ENCODE assay signal across 23 mouse cellular contexts in the genomic region with DNA sequence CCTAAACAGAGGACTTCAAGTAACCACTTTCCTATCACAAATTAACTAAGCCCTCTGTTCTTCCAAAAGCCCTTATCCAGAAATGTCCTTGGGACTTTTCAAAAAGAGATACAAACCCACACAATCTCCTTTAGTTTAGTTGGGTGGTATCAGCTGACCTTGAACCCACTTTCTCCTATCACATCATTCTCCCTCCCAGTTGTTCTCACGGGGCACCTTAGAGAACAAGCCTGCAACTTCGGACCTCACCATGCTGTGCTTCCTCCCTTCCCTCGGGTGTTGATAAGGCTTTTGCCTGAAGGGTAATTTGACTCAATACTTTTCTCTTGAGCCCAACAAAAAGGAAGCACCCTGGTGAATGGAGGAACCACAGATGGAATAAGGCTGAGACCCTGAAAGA. TPM values are rescaled to one million over a fixed set of nuclear protein-coding genes. Genes with fewer than 3 reads are reported as not detected.
DNase-seq lines count a peak whose midpoint lies in the region; ATAC-seq and TF ChIP-seq lines count a peak whose summit lies in the region.
"Had no signal": no experiment of that assay in that cellular context is flagged by ENCODE, and none has a peak within 500 bp of the region (broad histone marks: within the 10 kb centered on the region; RNA-seq: fewer than 3 reads in every experiment).

No protein-coding gene starts in this region.

- H3K27ac ChIP-seq in testis, adult 2 months (ENCODE audit: control insufficient read depth, insufficient read depth, low read depth, low read length) = peak overlapping the region; percentile 71
- peak overlapping the region; percentile 46; the same call in 1 of the 2 replicates for H3K27ac ChIP-seq in olfactory bulb, adult 2 months (ENCODE audit: insufficient read depth, low read depth, low read length)
- no peak overlapping the region for H3K27ac ChIP-seq in liver, embryonic 11.5 days (ENCODE audit: low read depth, low read length)
- no peak overlapping the region for H3K27ac ChIP-seq in kidney, adult 2 months (ENCODE audit: insufficient read depth, low read depth, low read length)

- H3K9me3 ChIP-seq in liver, embryonic 11.5 days (ENCODE audit: control insufficient read depth, low read length) = no peaks in the 10 kb centered on the region
- H3K9me3 ChIP-seq: G1E had no signal

- H3K4me2 ChIP-seq in liver, embryonic 11.5 days = no peak overlapping the region

- TF ChIP-seq CTCF in testis, adult 2 months (IDR thresholded peaks at IDR 0.05; ENCODE audit: control insufficient read depth, insufficient read depth, insufficient replicate concordance, low read depth, low read length) = no peak
- no peak for TF ChIP-seq CTCF in olfactory bulb, adult 2 months (IDR thresholded peaks at IDR 0.05; ENCODE audit: insufficient read depth, low read depth, low read length)
- no peak for TF ChIP-seq CTCF in kidney, adult 2 months (conservative IDR thresholded peaks at IDR 0.05; ENCODE audit: insufficient read depth, insufficient read length, low read depth, low read length)

- H3K4me3 ChIP-seq in testis, adult 2 months (ENCODE audit: control insufficient read depth, low read depth, low read length) = no peak overlapping the region
- H3K4me3 ChIP-seq in olfactory bulb, adult 2 months (ENCODE audit: insufficient read depth, low read depth, low read length) = no peak overlapping the region
- no peak overlapping the region for H3K4me3 ChIP-seq in liver, embryonic 11.5 days (ENCODE audit: low read depth, low read length)
- H3K4me3 ChIP-seq in kidney, adult 2 months (ENCODE audit: insufficient read depth, low read depth, low read length) = no peak overlapping the region

- no peak for TF ChIP-seq POLR2A in testis, adult 2 months (IDR thresholded peaks at IDR 0.05; ENCODE audit: control insufficient read depth, low read depth, low read length)
- TF ChIP-seq POLR2A in olfactory bulb, adult 2 months (IDR thresholded peaks at IDR 0.05; ENCODE audit: insufficient read depth, low read depth, low read length) = no peak
- no peak for TF ChIP-seq POLR2A in kidney, adult 2 months (IDR thresholded peaks at IDR 0.05; ENCODE audit: low read depth, low read length)

- no peak overlapping the region for H3K9ac ChIP-seq in liver, embryonic 11.5 days (ENCODE audit: low read depth, low read length)

- H3K27me3 ChIP-seq in testis, adult 2 months (ENCODE audit: control insufficient read depth, insufficient read depth, low read length) = no peaks in the 10 kb centered on the region
- H3K27me3 ChIP-seq in liver, embryonic 11.5 days (replicated peaks; ENCODE audit: control insufficient read depth, insufficient read depth, low read length) = no peaks in the 10 kb centered on the region
- H3K27me3 ChIP-seq in kidney, adult 2 months (replicated peaks; ENCODE audit: control insufficient read depth, insufficient read depth, low read length) = no peaks in the 10 kb centered on the region
- H3K27me3 ChIP-seq: Patski had no signal

- H3K36me3 ChIP-seq in testis, adult 2 months (ENCODE audit: control insufficient read depth, insufficient read depth, low read length) = no peaks in the 10 kb centered on the region
- no peaks in the 10 kb centered on the region for H3K36me3 ChIP-seq in liver, embryonic 11.5 days (ENCODE audit: control insufficient read depth, insufficient read depth, low read length)
- H3K36me3 ChIP-seq in kidney, adult 2 months (ENCODE audit: control insufficient read depth, insufficient read depth, low read length) = no peaks in the 10 kb centered on the region
- H3K36me3 ChIP-seq: G1E had no signal

- peak; percentile 55 for DNase-seq in ovary, adult 18-20 months (ENCODE audit: low spot score)
- no peak for DNase-seq in ovary, postnatal 10 days (ENCODE audit: low spot score)
- no peak for DNase-seq in testis, postnatal 10 days (ENCODE audit: low spot score)
- peak; percentile 77 for DNase-seq in testis, postnatal 14 days (ENCODE audit: low spot score)
- no peak for DNase-seq in liver, embryonic 11.5 days (ENCODE audit: low spot score)
- no peak for DNase-seq in kidney, adult 2 months
- DNase-seq: adrenal gland, adult 2 months; adrenal gland, adult 8-10 months; adrenal gland, postnatal 10 days; adrenal gland, postnatal 14 days; adrenal gland, postnatal 25 days; adrenal gland, postnatal 36 days; B cell, adult 2 months; cerebellum, adult 11 months; cerebellum, adult 11-12 months had no signal

- no peaks in the 10 kb centered on the region; the same call in 1 of the 2 replicates for H3K4me1 ChIP-seq in testis, adult 2 months (ENCODE audit: control insufficient read depth, insufficient read depth, low read length)
- peaks cover 33% of the 10 kb centered on the region for H3K4me1 ChIP-seq in olfactory bulb, adult 2 months (ENCODE audit: control insufficient read depth, insufficient read depth, low read length)
- no peaks in the 10 kb centered on the region for H3K4me1 ChIP-seq in liver, embryonic 11.5 days (replicated peaks; ENCODE audit: control insufficient read depth, insufficient read depth, low read length)
- peaks cover 7% of the 10 kb centered on the region; the same call in 1 of the 2 replicates for H3K4me1 ChIP-seq in kidney, adult 2 months (ENCODE audit: control insufficient read depth, insufficient read depth, low read length)

- no peak for ATAC-seq in liver, embryonic 11.5 days (replicated peaks; ENCODE audit: low FRiP score)
- ATAC-seq: activated CD4-positive, CD25-positive, alpha-beta regulatory T cell, adult 4 months; CD4-positive, CD25-positive, alpha-beta regulatory T cell, adult 4 months; Patski had no signal

- WGBS in olfactory bulb, adult 2 months = 67% methylated on average over 3 of the region's 3 CpGs
- WGBS in liver, embryonic 11.5 days = 39% methylated on average over 3 of the region's 3 CpGs
- 68% methylated on average over 3 of the region's 3 CpGs for WGBS in kidney, adult 2 months

RNA-seq across cellular contexts. Expression of a gene that starts 4.3 kb away (rescaled TPM):
- 85.5 and 86.7 TPM in 2 replicates for polyA plus RNA-seq in testis, adult 2 months (2012; rRNA removed)
- not detected in 2 replicates for polyA plus RNA-seq in olfactory bulb, adult 2 months (2012; ENCODE audit: insufficient read depth, insufficient read length, low replicate concordance, missing spikeins)
- 10.8 and 12.0 TPM in 2 replicates for polyA plus RNA-seq in liver, embryonic 11.5 days (2014; fragmentation: Nextera tagmentation; extraction: Ambion mirVana)
- polyA plus RNA-seq in kidney, adult 2 months (2012; rRNA removed) = 24.5 and 28.1 TPM in 2 replicates
- polyA plus RNA-seq: G1E had no signal

RNA-seq across cellular contexts. Expression of a gene that starts 7.7 kb away (rescaled TPM):
- 59.3 and 78.5 TPM in 2 replicates for polyA plus RNA-seq in testis, adult 2 months (2012; rRNA removed)
- not detected in 2 replicates for polyA plus RNA-seq in olfactory bulb, adult 2 months (2012; ENCODE audit: insufficient read depth, insufficient read length, low replicate concordance, missing spikeins)
- 9.2 and 9.5 TPM in 2 replicates for polyA plus RNA-seq in liver, embryonic 11.5 days (2014; fragmentation: Nextera tagmentation; extraction: Ambion mirVana)
- 2.5 and 4.3 TPM in 2 replicates for polyA plus RNA-seq in kidney, adult 2 months (2012; rRNA removed)
- polyA plus RNA-seq: activated CD4-positive, CD25-positive, alpha-beta regulatory T cell, adult 4 months; C2C12; CD4-positive, CD25-positive, alpha-beta regulatory T cell, adult 4 months; G1E had no signal

RNA-seq across cellular contexts. Expression of a gene that starts 33.2 kb away (rescaled TPM):
- polyA plus RNA-seq in testis, adult 2 months (2012; rRNA removed) = 0.19 TPM in 1 of 2 replicates, not detected in the other
- not detected in 2 replicates for polyA plus RNA-seq in olfactory bulb, adult 2 months (2012; ENCODE audit: insufficient read depth, insufficient read length, low replicate concordance, missing spikeins)
- 7.5 and 7.7 TPM in 2 replicates for polyA plus RNA-seq in liver, embryonic 11.5 days (2014; fragmentation: Nextera tagmentation; extraction: Ambion mirVana)
- polyA plus RNA-seq in kidney, adult 2 months (2012; rRNA removed) = 0.41 and 0.63 TPM in 2 replicates
- polyA plus RNA-seq: activated CD4-positive, CD25-positive, alpha-beta regulatory T cell, adult 4 months; brain, embryonic 14.5 days; C2C12; CD4-positive, CD25-positive, alpha-beta regulatory T cell, adult 4 months; G1E; Patski had no signal

RNA-seq across cellular contexts. Expression of a gene that starts 40.3 kb away (rescaled TPM):
- 2,841 and 3,160 TPM in 2 replicates for polyA plus RNA-seq in testis, adult 2 months (2012; rRNA removed)
- not detected in 2 replicates for polyA plus RNA-seq in olfactory bulb, adult 2 months (2012; ENCODE audit: insufficient read depth, insufficient read length, low replicate concordance, missing spikeins)
- polyA plus RNA-seq in liver, embryonic 11.5 days (2014; fragmentation: Nextera tagmentation; extraction: Ambion mirVana) = 154 and 167 TPM in 2 replicates
- polyA plus RNA-seq in kidney, adult 2 months (2012; rRNA removed) = 172 and 198 TPM in 2 replicates
- polyA plus RNA-seq: activated CD4-positive, CD25-positive, alpha-beta regulatory T cell, adult 4 months; G1E had no signal

RNA-seq across cellular contexts. Expression of a gene that starts 50.4 kb away (rescaled TPM):
- 246 and 344 TPM in 2 replicates for polyA plus RNA-seq in testis, adult 2 months (2012; rRNA removed)
- not detected in 2 replicates for polyA plus RNA-seq in olfactory bulb, adult 2 months (2012; ENCODE audit: insufficient read depth, insufficient read length, low replicate concordance, missing spikeins)
- 16.7 and 18.2 TPM in 2 replicates for polyA plus RNA-seq in liver, embryonic 11.5 days (2014; fragmentation: Nextera tagmentation; extraction: Ambion mirVana)
- polyA plus RNA-seq in kidney, adult 2 months (2012; rRNA removed) = 190 and 212 TPM in 2 replicates
- polyA plus RNA-seq: activated CD4-positive, CD25-positive, alpha-beta regulatory T cell, adult 4 months; CD4-positive, CD25-positive, alpha-beta regulatory T cell, adult 4 months; G1E had no signal

Comparison
In these comparisons a context has a peak if more than half of its experiments do, and no peak if none do; other contexts are left out.
1. DNase-seq: peak in ovary, adult 18-20 months (single experiment) and testis, postnatal 14 days (single experiment); none in ovary, postnatal 10 days (single experiment), testis, postnatal 10 days (single experiment), liver, embryonic 11.5 days (single experiment) and kidney, adult 2 months (single experiment).
2. H3K27ac ChIP-seq: peak in testis, adult 2 months (single experiment) and olfactory bulb, adult 2 months (single experiment); none in liver, embryonic 11.5 days (single experiment) and kidney, adult 2 months (single experiment).
3. RNA of a gene that starts 4.3 kb away (polyA plus RNA-seq): 85.5 to 86.7 TPM in testis, adult 2 months, 24.5 to 28.1 TPM in kidney, adult 2 months and 10.8 to 12.0 TPM in liver, embryonic 11.5 days; not detected in olfactory bulb, adult 2 months; every median in the first group is over 10 times any median in the second.